Mouse (Mus musculus): Measurements from ENCODE around the gene Rnaseh1.

The Rnaseh1 gene

DNA sequence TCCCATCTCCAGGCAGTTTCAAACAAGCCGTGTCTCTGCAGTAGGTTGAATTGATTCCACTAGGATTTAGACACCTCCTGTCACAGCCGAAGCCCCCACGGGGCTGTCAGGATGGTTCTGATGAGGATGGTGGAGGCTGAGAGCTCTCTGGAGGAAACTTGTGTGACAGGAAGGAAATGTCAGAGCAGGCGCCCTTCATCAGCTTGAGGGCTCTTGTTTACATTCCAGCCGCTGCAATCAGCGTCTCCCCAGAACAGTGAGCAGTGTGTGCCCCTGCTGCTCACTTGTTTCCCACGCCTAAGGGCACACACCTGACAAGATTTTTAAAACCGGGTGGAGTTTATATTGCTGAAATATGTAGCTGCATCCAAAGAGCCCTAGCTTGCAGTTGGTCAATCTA is 17.9 kb downstream of the Rnaseh1 start:
- DNase-seq (ENCODE audit: low read depth) = no peak

DNA sequence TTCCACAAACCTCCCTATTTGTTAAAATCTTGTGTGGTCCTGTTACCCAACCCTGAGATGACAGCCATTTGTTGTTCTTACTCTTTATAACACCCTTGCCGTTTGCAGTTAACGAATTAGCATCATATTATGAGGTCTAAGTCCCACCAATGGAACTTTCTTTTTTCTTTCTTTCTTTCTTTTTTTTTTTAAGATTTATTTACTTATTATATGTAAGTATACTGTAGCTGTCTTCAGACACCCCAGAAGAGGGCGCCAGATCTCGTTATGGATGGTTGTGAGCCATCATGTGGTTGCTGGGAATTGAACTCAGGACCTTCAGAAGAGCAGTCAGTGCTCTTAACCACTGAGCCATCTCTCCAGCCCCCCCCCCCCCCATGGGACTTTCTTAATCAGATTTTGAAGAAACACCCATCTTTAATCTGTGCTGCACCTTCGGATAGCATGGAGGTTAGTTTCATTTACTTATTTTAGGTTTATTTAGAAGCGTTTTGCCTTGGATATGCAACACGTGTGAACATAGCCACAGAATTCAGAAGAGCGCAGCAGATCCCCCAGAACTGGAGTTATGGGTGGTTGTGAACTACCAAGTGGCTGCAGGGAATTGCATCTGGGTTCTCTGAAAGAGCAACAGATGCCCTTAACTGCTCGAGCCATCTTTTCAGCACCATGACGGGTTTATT is 24.8 kb downstream of the Rnaseh1 start:
- peak; percentile 23 for DNase-seq (ENCODE audit: low read depth)

DNA sequence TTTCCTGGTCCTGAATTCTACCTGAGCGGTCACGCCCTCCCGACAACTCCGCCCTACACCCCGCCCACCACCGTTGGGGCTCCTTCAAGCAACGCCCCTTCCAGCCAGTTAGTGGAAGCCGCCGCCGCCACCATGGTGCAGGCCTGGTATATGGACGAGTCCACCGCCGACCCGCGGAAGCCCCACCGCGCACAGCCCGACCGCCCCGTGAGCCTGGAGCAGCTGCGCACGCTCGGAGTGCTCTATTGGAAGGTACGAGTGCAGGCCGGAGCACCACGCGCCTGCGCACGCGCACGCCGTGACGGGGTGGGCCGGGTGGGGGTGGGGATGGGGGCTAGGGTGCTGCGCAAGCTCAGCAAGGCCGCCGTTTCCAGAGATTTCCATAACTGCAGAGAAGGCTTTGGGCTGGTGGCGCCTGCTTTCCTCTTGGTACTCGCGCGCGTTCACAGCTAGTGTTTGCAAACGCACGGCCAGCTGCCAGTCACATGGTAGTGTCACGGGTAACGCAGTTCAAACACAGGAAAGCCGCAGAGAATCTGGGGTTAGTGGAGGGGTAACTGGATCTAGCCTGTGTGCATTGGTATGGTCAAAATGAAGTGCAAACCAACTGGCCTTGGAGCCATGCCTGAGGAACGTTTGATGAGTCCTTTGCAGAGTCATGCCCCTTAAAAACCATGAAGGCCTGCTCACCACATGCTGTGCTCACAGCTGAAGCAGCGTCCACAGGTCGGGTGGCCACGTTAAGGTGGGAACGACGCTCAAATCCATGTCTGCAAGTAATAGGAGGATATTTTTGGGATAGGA is 25.9 kb downstream of the Rnaseh1 start, which contains the start of gene Adi1:
Gene Adi1, plus strand, starts transcription at position 111 of the 804 bp plus-strand sequence.
- DNase-seq (ENCODE audit: low read depth) = peak; percentile 88

DNA sequence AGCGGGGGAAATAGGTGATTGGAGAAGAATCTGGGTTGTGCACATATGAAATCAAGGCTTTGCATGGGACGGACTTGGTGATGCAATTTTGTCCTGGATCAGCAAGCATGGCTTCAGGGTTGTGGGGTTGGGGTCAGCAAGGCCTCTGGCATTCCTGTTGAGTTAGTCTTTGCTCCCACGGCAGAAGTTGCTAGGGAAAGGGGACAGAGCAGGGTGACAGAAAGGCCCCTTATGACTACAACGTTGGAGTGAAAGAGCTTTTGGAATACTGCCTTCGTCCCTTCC is 26.5 kb downstream of the Rnaseh1 start:
- no peak for DNase-seq (ENCODE audit: low read depth)

DNA sequence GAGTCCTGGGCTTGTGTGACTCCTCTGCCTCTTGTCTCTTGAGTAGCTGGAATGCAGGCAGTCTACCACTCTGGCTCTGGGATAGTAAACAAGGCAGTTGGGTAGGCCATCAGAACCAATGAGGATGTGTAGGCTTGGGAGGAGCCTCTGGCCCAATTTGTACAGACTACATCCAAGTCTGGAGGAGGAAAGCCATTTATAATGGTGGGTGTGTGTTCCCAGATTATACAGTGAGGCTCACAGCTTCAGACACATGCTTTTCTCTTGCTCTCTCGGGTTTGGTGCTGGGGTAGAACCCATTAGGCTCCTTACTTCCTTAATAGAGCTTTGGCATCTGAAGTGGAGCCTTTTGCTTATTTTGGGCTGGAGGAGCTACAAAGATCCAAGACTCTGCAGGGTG is 35.3 kb downstream of the Rnaseh1 start:
- no peak for DNase-seq (ENCODE audit: low read depth)

DNA sequence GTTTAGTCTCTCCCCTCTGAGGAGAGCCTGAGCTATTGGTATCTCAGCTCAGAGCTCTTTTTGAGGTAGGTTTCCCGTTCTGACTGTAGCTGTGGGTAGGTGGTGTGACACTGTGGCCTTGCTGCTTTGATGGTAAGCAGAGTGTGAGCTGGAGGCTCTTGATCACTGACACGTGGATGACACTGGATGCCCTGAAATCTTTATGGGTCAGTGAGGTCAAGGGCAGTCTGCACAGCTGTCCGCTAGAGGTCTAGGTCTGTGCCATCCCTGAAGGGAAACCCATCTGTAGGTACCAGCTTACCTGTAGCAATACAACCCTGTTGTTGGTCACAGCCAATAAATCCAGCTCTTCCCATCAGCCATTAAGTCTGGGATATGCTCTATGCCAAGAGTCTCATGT is 36.4 kb downstream of the Rnaseh1 start:
- no peak for DNase-seq (ENCODE audit: low read depth)

DNA sequence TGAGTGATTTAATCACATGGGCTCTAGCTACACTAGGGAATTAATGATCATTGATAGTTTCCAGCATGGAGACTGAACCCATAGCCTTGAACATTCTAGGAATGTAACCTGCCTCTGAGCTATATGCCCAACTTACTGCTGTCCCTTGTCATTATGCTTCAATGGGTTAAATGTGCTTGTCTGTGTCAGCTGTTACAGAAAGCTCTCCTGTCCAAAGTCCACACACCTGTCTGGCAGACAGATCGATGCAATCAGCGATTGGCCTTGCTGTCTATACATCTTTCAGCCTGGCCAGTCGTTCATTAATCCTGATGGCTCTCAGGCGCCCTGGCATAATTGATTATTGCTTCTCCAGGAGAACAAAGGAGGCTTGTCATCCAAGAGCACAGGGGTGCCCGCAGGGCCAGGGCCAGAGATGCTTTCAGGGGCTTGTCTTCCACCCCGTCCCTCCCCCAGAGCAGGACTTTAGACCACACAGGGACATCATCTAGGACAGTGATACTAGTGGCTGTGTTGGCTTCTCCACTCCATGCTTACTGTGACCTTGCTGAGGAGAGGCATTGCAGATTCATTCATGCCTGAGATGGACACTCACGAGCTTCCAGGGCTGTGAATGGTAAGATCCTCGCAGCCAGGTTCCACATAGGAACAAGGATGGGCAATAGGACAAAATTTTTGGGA is 36.9 kb downstream of the Rnaseh1 start:
- no peak for DNase-seq (ENCODE audit: low read depth)

DNA sequence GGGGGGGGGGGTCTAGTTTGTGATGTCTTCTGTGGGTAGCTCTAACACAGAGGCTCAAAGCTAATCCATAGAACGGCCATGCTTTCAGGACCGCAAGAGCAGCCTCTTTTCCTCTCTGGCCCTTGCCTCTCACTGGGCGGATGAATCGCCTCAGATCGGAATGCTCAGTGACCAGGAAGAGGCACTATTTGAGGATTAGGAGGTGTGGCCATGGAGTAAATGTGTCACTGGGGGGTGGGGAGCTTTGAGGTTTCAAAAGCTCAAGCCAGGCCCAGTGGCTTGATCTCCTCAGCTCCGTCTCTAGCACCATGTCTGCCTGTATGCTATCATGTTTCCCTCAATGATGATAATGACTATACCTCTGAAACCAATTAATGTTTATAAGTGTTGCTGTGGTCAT is 39.6 kb downstream of the Rnaseh1 start:
- no peak for DNase-seq (ENCODE audit: low read depth)

DNA sequence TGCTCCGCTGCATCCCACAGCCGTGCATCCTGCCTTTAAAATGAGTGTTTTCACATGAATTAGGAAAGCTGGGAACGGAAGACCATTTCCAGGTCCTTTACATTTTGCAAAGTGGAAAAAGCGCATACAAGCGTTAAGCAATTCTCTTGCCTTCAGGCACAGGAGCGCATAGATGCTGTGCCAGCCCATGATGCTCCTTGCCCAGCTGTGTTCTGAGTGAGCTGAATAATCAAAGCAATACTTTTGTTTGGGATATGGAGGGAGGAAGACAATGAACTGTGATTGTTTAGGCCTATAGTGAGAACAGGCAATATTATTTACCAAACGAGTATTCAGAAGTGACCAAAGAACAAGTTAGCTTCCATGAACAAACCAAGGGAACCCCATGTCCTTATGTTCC is 41.3 kb downstream of the Rnaseh1 start:
- no peak for DNase-seq (ENCODE audit: low read depth)

DNA sequence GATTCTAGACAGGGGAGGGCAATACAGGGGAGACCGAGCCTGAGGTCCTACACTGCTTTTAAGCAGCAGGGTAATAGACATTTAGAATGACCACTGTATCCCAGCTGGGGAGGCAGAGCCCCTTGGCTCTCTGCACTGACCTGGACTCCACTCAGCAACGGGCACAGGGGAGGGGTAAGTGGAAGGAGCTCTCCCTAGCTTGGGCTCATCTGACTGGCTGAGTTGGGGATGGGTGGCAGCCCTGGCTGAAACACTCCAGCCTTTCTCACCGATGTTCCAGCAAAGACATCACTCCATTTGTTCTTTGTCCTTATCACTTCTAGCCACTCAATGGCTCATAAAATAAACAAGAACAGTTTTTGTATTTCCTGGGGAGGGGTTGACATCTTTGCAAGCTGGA is 44.3 kb downstream of the Rnaseh1 start:
- no peak for DNase-seq (ENCODE audit: low read depth)

DNA sequence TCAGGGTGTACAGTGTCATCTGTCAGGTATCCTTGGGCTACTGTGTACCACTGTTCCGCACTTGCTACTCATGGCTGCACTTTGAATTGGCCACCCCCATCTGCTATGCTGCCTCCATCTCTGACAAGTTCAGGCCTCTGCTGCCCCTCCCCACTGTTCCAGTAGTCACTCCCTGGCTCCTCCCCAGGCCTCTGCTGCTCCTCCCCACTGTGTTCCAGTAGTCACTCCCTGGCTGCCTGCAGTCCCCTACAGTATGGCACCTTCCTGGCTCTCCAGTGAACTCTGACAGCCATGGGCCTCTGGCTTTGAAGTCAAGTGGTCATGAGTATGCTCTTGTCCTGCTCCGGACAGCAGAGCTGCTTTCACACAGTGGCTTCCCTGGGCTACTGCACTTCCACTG is 44.8 kb downstream of the Rnaseh1 start:
- no peak for DNase-seq (ENCODE audit: low read depth)

DNA sequence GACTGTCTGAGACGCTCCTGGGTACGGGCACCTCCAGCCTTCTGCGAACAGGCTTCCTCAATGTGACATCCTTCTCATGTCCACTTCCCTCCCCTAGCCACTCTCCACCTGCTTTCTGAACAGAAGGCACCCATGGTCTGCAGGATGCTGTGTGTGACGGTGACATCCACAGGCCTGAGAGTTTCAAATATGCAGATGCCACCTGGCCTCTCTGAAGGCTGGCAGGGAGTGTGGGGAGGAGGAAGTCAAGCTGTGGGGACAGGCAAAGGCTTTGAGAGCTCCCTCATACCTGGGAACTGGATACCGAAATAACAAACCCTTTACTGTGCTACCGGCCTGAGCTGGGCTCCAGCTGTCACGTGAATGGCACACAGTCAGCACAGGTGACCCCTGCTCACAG is 45.4 kb downstream of the Rnaseh1 start:
- DNase-seq (ENCODE audit: low read depth) = no peak

DNA sequence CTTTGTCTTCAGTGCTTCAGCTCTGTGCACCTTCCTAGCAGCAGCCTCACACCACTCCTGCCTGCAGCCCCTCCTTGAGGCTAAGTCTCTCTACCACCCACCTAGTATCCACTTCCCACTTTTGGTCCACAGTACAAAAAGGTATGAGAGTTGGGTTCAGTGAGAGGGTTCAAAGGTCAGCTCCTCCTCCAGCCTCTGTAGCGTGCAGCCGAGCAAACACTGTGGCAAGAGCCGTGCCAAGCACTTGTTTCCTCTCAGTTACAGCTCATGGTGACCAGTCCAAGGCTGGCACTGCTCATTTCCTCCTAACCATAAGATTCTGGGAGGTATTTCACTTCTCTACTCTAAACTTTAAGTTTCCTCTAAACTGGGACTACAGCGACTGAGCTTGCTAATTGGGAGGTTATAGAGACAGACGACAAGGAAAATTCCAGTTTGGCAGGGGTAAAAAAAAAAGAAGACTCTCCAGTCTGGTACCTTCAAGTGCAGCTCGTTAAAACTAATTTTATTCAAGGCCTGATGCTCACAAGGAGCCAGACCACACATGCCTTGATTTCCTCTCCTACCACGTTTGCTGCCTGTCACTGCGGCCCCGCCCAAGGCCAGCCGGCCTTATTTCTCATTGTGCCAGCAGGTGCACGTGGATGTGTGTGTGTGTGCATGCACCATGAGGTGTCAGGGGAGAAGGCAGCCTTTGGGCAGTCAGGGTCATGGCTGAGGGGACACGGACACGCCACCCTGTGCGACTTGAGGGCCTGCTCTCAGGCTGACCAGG is 48.6 kb downstream of the Rnaseh1 start:
- no peak for DNase-seq (ENCODE audit: low read depth)

DNA sequence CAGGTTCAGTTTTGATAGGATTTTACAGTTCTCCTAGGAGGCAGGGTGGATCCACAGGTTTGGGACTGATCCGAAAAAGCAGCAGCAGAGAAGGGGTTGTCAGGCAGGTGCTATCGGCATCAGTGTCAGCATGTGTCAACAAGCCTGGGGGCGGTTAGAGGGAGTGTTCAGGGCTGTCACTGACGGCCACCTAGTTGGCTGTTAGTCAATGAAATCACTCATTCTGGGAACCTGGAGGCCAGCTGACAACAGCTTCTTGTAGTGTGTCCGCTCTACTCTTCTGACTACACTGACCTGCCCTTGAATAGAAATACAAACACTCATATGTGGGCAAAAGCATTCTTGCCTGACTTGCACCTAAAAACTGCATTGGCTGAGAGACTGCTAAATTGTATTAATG is 49.7 kb downstream of the Rnaseh1 start:
- no peak for DNase-seq (ENCODE audit: low read depth)

DNA sequence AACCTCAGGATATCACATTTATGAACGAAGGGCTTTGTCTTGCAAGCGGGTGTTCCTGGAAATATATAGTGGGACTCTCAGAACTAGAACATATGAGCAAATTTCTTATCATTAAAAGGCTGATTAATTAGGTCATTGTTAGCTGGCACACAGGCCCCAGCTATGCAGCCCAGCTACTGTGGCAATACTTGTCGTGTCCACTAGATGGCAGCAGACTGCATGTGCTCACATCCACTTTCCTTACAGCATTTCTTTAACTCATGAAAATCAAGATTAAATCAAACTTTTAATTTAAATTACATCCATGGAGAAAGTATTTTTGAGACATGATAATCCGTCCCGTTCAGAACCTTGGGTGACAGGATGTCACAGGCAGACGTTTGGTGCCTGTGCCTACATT is 50.3 kb downstream of the Rnaseh1 start:
- DNase-seq (ENCODE audit: low read depth) = peak; percentile 81

DNA sequence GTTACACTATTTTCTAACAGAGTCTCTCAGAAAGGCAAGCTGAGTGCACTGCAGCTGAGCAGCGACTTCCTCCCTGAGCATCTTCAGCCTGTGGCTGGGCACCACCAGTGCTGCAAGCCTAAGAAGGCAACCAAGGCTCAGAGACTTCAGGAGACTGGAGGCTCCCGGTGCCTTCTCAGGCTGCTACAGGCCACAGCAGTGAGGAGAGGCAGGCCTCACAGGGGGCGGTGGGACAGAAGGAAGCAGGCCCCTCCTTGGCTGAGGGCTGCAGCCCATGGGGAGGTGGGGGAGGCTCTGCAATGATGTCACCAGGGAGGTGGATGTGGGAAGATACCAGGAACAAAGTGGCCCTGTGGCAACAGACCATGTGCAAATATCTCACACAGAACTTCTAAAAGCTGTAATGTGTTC is 50.7 kb downstream of the Rnaseh1 start:
- no peak for DNase-seq (ENCODE audit: low read depth)

DNA sequence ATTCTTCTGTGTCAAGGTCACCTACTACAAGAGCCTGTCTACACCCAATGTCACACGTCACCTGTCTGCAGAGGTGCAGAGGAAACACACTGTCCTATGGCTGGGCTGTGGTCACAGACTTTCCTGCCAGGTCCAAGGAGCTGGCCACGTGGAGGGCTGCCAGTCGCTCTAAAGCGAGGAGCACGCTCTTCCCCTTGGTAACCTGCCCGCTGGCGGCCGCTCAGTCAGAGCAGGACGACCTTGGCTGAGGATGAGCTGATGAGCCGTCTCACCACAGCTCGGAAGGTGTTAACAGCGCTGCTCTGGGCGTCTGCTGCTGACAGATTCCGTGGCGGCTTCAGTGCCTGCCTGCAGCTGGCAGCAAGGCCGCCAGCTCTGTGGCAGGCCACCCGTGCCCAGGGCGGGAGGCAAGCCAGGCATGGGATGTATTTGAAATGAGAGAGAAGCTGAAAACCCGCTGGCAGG is 51.2 kb downstream of the Rnaseh1 start:
- DNase-seq (ENCODE audit: low read depth) = no peak

DNA sequence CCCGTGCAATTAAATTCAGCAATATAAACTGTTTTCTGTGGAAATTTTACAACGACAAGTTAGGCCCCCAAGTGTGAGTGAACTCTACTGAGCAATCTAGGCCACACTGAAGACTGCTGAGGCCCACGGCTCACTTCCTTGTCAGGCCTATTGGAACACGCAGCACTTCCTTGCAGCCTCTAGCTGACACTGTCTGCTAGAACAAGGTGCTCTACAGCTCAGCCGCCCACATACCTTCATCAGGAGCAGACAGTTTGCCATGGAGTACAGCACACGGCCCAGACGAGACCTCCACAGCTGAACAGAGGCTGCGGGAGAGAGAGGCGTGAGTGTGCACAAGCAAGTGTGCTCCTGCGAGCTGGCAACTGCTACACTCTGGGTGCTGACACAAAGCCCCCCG is 51.9 kb downstream of the Rnaseh1 start:
- no peak for DNase-seq (ENCODE audit: low read depth)

DNA sequence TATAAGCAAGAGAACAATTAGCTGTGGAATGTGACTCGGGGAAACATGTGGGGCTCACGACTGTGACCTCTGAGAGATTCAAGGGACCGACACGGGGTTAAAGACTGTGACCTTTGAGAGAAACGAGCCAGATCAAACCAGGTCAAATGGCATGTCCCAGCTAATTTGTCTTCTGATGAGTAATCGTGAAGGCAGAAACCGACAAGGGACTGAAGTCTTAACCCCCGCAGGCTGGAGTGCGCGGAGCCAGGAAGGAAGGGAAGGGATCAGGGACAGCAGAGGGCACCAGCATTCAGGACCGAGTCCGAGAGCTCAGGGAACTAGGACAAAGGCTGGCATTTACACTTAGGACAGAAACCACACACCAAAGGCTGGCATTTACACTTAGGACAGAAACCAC is 55.0 kb downstream of the Rnaseh1 start:
- DNase-seq (ENCODE audit: low read depth) = no peak

DNA sequence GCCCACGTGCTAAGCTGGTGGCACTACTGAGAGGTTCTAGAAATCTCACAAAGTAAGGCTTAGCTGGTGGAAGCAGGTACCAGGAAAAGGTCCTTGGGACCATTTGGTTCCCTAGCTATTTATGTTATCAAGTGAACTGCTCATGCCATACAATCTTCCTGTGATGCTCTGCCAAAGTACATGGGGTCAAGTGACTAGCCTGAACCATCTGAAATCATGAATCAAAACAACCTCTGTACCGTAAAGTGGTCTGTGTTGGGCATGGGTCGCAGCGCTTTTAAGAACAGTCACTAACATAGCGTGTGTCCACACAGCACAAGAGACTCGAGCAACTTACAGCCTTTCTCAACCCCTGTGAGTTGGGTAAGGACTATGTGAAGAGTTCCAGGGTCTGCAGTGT is 55.8 kb downstream of the Rnaseh1 start:
- no peak for DNase-seq (ENCODE audit: low read depth)

DNA sequence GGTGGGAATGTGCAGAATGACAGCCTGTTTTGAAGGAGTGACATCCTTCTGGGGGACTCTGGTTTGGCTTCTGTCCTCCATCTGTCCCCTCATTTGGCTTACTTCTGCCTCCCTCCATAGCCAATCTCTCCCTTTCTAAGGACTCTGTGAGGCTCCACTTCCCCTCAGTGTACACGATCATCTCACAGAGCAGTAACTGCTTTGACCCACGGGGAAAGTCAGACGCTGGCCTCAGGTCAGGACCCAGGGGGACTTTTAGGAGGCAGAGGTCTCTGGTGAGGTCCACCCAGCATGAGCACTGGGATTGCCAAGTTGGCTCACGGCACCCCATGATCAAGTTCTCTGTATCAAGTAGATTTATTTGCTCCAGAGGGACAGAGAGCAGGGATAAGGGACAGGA is 58.8 kb downstream of the Rnaseh1 start:
- DNase-seq (ENCODE audit: low read depth) = no peak

Data from induced T-regulatory cell, adult 2 months (primary cell).